Mouse (Mus musculus) cerebellum, adult 2 months (tissue): ENCODE data around the gene Plscr1. TPM values are rescaled to one million over a fixed set of nuclear protein-coding genes. Genes with fewer than 3 reads are reported as not detected.

Experiments
- DNase-seq, 2 experiments: peaks; one replicate each; pipeline ENCODE4 v3.0.0; 2021
- H3K27ac ChIP-seq: fragments of 200-500 bp; 2 replicates; pipeline ENCODE4 v1.5.1; 2012; ENCODE audit warnings: low read length, control low read depth, inconsistent platforms; ENCODE audit not compliant: insufficient read depth
- H3K27me3 ChIP-seq: fragments of 200-500 bp; 2 replicates; pipeline ENCODE4 v1.6.1; 2012; ENCODE audit warnings: inconsistent platforms, mild to moderate bottlenecking, low read length, moderate library complexity; ENCODE audit not compliant: control insufficient read depth, insufficient read depth
- H3K4me1 ChIP-seq: fragments of 200-500 bp; 2 replicates; pipeline ENCODE4 v1.6.1; 2011; ENCODE audit warnings: low read length; ENCODE audit not compliant: control insufficient read depth, insufficient read depth
- H3K4me3 ChIP-seq: fragments of 200-500 bp; replicated peaks from 2 replicates; pipeline ENCODE3; 2011; ENCODE audit warnings: mild to moderate bottlenecking, low read depth, low read length, control low read depth; ENCODE audit not compliant: insufficient read depth
- CTCF ChIP-seq: fragments of 200-500 bp; IDR thresholded peaks from 2 replicates; pipeline ENCODE4 v1.5.1; 2011; ENCODE audit warnings: low read depth, mild to moderate bottlenecking, control low read depth, low read length, moderate library complexity, borderline replicate concordance; ENCODE audit not compliant: insufficient read depth
- POLR2A ChIP-seq: fragments of 200-500 bp; IDR thresholded peaks from 2 replicates; pipeline ENCODE4 v1.6.1; 2011; ENCODE audit warnings: low read length, control low read depth, borderline replicate concordance; ENCODE audit not compliant: insufficient read depth
- WGBS: fragments of 180-500 bp; shearing (Covaris S2); methylation state at CpG from one replicate; pipeline ENCODE4 v1.1.7; 2018; 5-methylcytosine and 5-hydroxymethylcytosine counted together
- polyA plus RNA-seq: library from polyadenylated mRNA; depleted of rRNA; stranded (reverse); fragments of >200 nt; gene quantifications from 2 replicates; pipeline ENCODE4 v1.2.3, GENCODE M21; 2012

The Plscr1 gene
- polyA plus RNA-seq, 1 experiment: 6.8 TPM

DNA sequence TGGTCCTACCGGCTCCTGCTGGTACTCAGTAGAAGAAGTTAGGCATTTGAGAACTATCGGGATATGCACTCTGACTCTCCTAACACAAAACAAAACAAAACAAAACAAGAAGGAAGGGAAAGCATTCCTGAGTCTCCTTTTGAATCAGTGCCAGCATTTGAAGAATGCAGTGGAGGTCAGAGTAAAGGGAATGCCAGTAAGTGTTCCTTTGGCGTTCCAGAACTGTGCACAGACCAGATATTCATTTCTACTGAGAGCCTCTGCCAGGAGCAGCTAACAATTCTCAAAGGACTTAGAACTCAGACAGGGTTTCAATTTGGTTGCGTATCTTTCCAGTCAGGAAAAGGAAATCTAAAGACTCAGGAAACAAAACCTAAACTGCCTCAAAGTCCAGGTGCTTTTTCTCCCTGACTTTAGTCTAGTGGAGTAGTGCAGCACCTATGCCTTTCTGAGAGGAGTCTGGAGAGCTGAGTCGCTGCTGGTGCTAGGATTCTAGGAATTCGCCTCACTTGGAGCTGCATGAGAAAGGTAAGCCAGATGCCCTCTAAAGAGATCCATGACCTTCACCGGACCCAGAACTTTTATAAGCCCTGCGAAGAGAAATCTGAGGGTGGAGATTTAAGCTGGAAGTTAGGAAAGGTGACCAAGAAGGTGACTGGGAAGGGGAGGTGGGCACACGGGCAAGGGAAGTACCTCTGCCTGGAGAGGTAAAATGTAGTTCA is 26.1 kb downstream of the Plscr1 start, which contains the start of gene Plscr2:
Plscr2 (plus strand) TSS at position 117 of the 722 bp plus-strand sequence.
- 71% methylated on average over 9 of the region's 9 CpGs for WGBS
- Histone ChIP-seq H3K4me3 (peak within 1 kb of the TSS; percentile 37), H3K27me3 (no peaks in the 10 kb centered on the region), H3K27ac (no peak within 1 kb of the TSS), H3K4me1 (no peaks in the 10 kb centered on the region)
- TF ChIP-seq POLR2A: no peak
- peak in 1 of 2 experiments; percentile 8 for DNase-seq

GRCm38 (mm10) chr9:92276360-92276759 is 26.8 kb downstream of the Plscr1 start:
- Histone ChIP-seq H3K27me3 (no peaks in the 10 kb centered on the region), H3K4me1 (no peaks in the 10 kb centered on the region), H3K4me3 (no peak overlapping the region), H3K27ac (no peak overlapping the region)
- WGBS: 72% methylated on average over 7 of the region's 7 CpGs
- no peak for TF ChIP-seq POLR2A
- TF ChIP-seq CTCF: no peak
- DNase-seq: no peak

- 92% methylated on average over 1 of the region's 1 CpGs for WGBS
- DNase-seq: no peak
- no peak for TF ChIP-seq POLR2A
- no peak for TF ChIP-seq CTCF
- Histone ChIP-seq H3K27me3 (no peaks in the 10 kb centered on the region), H3K4me3 (no peak overlapping the region), H3K4me1 (no peaks in the 10 kb centered on the region), H3K27ac (no peak overlapping the region)
Observed at GRCm38 (mm10) chr9:92280048-92280447, 30.5 kb downstream of the Plscr1 start.

DNA sequence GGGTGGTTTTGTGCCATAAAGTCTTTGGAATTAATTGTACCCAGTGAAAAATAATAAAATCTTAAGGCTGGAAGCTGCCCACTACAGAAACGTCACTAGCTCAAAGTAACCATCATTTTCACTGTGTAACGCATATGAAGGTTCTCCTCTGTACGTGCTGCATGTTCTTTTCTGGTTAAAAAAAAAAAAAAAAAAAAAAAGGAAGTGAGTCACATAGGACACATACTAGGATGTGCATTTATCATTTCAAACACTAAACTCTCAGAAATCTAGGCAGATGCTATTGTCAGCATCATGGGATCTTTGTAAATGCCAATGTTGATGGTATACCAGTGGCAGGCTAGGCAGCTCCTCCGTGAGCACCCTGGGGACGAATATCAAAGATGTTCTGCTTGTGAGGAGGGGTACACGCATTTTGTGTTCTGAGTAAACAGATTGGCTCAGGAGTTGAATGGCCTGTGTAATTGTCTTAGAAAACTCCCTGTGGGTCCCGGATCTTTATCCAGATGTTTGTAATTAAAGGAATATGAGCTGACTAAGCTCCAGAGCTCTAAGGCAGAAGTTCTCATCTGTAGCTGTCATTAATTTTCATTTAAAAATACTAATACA is 33.1 kb downstream of the Plscr1 start:
- DNase-seq: no peak
- Histone ChIP-seq H3K27me3 (no peaks in the 10 kb centered on the region), H3K4me3 (no peak overlapping the region), H3K4me1 (no peaks in the 10 kb centered on the region), H3K27ac (no peak overlapping the region)
- TF ChIP-seq POLR2A (no peak), CTCF (no peak)
- WGBS: 52% methylated on average over 7 of the region's 7 CpGs

DNA sequence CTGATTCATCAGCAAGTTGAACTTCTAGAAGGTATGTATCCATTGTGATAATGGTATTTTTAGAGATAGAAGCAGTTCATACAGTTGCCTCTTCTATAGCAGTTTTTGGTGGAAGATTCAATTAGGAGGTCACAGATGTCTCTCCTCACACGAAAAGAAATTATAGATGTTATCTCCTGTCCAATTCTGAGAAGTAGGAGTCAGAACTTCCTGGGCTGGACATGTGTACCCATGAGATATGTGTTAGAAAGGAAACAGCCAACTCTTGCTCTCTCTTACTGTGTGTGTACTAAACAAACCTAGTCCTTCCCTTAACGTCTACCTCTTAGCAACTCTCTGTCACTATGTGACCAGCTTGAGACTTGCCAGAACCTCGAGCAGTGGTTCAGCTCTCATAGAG is 40.1 kb downstream of the Plscr1 start:
- H3K4me1 ChIP-seq: no peaks in the 10 kb centered on the region
- WGBS: 74% methylated on average over 3 of the region's 3 CpGs

DNA sequence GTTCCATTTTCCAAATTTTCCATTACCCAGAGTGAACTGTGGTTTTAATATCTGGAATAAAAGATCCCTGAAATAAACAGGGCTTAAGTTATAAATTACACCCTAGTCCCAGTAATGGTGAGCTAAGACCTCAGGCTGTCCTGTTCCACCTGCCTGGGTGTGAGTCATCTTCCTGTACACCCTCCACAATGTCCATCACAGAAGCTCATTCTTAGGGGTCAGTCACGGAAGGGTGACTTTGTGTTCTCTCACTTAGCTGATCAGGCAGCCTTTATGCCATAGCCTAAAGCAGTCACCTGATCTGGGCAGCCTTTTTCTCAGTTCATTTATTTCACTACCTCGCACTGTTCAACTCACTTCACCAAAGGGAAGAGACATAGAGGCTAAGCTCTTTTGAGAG is 42.6 kb downstream of the Plscr1 start:
- no peak overlapping the region for H3K4me3 ChIP-seq
- H3K27ac ChIP-seq: no peak overlapping the region
- no peak for DNase-seq
- no peaks in the 10 kb centered on the region for H3K27me3 ChIP-seq
- TF ChIP-seq POLR2A (no peak), CTCF (no peak)
- H3K4me1 ChIP-seq: no peaks in the 10 kb centered on the region
- 54% methylated on average over 2 of the region's 2 CpGs for WGBS

More for the DNA sequence above, 40.1 kb downstream of the Plscr1 start:
- DNase-seq: no peak
- TF ChIP-seq POLR2A (no peak), CTCF (no peak)
- no peaks in the 10 kb centered on the region for H3K27me3 ChIP-seq
- no peak overlapping the region for H3K4me3 ChIP-seq
- H3K27ac ChIP-seq: no peak overlapping the region

DNA sequence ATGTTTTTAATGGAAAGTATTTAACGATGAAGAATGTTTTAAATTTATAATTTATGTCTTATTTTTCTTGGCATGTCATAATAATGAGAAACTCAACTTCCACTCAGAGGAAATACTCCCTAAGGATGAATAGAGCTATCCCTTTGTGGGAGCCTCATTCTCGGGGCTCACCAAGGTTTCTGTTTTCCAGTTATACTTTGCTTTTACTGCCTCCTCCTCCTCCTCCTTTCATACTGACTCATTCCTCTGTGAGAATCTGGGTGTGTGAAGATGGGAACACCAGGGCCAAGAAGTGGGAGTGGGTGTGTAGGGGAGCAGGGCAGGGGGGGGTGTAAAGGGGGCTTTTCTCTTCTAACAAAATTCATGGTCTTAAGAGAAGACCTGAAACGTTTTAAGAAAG is 43.4 kb downstream of the Plscr1 start:
- no peak for DNase-seq
- H3K27me3 ChIP-seq: no peaks in the 10 kb centered on the region
- no peak overlapping the region for H3K27ac ChIP-seq
- no peaks in the 10 kb centered on the region for H3K4me1 ChIP-seq
- no peak overlapping the region for H3K4me3 ChIP-seq
- TF ChIP-seq POLR2A: no peak
- WGBS: 70% methylated on average over 3 of the region's 3 CpGs

DNA sequence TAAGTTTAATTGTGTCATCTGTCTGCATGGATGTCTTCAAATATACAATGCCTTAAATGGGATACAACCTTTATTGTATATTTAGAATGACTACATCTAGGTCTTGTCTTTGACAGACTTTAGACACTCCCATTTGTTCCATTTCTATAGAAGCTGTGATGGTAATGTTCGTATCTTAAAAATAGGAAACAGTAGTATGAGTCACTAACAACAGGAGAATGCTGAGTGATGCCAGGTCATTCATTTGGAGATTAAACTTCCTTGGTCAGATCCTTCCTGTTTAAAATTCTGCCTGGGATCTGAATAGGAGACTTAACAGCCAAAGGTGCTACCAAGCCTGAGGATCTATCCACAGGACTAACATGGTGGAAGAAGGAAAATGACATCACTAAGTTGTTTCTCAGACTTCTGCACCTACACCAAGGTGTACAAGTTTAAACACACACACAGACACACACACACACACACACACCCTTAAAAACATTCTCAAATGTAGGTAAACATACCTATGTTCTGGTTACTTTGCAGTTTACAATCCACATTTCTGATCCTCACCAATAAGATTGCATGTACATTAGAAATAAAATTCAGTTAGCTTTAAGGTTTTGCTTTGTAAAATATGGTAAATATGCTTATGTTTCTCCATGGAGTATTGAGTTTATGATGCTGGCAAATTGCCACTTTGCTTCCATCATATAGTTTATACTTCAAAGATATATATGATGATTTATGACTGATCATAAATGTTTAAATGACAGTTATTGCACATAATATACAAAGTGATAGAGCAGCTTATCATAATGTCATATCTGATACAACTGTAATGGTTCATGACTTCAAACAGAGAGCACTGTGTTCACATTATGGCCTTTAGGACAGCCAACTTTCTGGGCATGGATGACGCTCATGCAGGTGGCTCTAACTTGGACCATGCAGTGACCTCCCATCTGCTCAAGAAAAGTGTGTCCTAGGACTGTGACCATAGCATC is 44.3 kb downstream of the Plscr1 start:
- Histone ChIP-seq H3K27ac (no peak overlapping the region), H3K27me3 (no peaks in the 10 kb centered on the region), H3K4me1 (no peaks in the 10 kb centered on the region), H3K4me3 (no peak overlapping the region)
- 68% methylated on average over 2 of the region's 2 CpGs for WGBS
- TF ChIP-seq CTCF (no peak), POLR2A (no peak)
- no peak for DNase-seq
